Mouse (Mus musculus): ENCODE data around the gene Sin3a. TPM values are rescaled to one million over a fixed set of nuclear protein-coding genes. Genes with fewer than 3 reads are reported as not detected.

The Sin3a gene
- polyA plus RNA-seq, 1 experiment from 2014 or later: 20.6 TPM

GRCm38 (mm10) chr9:57072989-57073789 lies 1.3 kb downstream of the Sin3a start:
- Histone ChIP-seq H3K4me2 (ENCODE audit: low read depth, low read length) (peak overlapping the region; percentile 81), H3K27me3 (ENCODE audit: control insufficient read depth, insufficient read depth, low read length) (no peaks in the 10 kb centered on the region), H3K9me3 (replicated peaks; ENCODE audit: control insufficient read depth, low read length) (no peaks in the 10 kb centered on the region), H3K36me3 (ENCODE audit: control insufficient read depth, insufficient read depth) (no peaks in the 10 kb centered on the region), H3K9ac (ENCODE audit: low read length) (peak overlapping the region; percentile 89), H3K4me3 (ENCODE audit: low read length) (peak overlapping the region; percentile 91), H3K4me1 (ENCODE audit: control insufficient read depth, insufficient read depth, low read length) (peaks cover 24% of the 10 kb centered on the region), H3K27ac (ENCODE audit: low read length) (peak overlapping the region; percentile 100)
- WGBS: under 1% methylated on average over 52 of the region's 54 CpGs
- ATAC-seq (replicated peaks; ENCODE audit: extremely low read depth, insufficient read depth, low FRiP score): peak; percentile 68

DNA sequence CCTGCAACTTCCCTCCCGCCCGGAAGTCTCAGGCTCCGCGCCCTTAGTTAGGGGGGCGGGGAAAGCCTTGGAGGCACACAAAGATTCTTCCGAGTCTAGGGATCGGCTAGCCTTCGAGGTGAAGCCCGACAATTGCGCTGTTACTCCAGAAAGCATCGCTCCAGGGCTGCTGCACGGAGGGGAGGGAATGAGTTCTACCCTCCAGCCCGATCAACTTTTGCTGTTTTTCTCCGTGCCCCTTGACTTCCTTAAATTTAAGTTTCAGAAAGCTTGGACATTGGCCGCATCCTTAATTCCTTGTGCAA lies 1.9 kb downstream of the Sin3a start:
- Histone ChIP-seq H3K9ac (ENCODE audit: low read length) (peak overlapping the region; percentile 87), H3K4me3 (ENCODE audit: low read length) (peak overlapping the region; percentile 91), H3K27ac (ENCODE audit: low read length) (peak overlapping the region; percentile 98), H3K9me3 (replicated peaks; ENCODE audit: control insufficient read depth, low read length) (no peaks in the 10 kb centered on the region), H3K36me3 (ENCODE audit: control insufficient read depth, insufficient read depth) (no peaks in the 10 kb centered on the region), H3K4me2 (ENCODE audit: low read depth, low read length) (peak overlapping the region; percentile 81), H3K27me3 (ENCODE audit: control insufficient read depth, insufficient read depth, low read length) (no peaks in the 10 kb centered on the region), H3K4me1 (ENCODE audit: control insufficient read depth, insufficient read depth, low read length) (peaks cover 26% of the 10 kb centered on the region)
- no peak for ATAC-seq (replicated peaks; ENCODE audit: extremely low read depth, insufficient read depth, low FRiP score)
- under 1% methylated on average over 15 of the region's 15 CpGs for WGBS

DNA sequence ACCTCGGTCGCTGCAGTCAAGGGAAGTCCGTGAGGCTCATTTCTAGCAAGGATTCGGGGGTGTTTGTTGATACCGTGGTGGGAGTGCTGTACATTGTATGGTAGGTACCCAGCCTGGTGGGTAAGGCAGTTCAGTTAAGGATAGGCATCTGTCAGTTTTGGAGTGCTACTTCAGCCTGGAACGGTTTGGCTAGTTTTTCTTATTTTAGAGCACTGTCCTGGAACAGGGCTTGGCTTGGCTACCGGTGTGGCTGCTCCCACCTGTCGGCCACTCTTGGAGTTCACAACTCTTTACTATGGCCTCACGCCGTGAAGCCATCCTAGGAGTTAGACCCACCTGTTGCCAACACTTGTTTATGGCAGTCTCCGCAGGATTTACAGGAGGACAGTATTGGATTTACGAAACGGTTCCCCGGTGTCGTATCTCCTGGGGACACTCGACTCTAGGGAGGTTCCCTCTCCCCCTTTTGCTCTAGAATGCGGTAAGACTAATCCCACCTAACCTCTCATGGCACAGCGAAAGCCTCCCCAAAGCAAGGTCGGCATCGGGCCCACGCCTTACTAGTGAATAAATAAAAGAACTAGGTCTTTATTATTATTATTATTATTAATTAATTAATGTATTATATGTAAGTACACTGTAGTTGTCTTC lies 2.5 kb downstream of the Sin3a start:
- 5% methylated on average over 21 of the region's 21 CpGs for WGBS
- no peaks in the 10 kb centered on the region for H3K36me3 ChIP-seq (ENCODE audit: control insufficient read depth, insufficient read depth)
- no peaks in the 10 kb centered on the region for H3K27me3 ChIP-seq (ENCODE audit: control insufficient read depth, insufficient read depth, low read length)
- peak overlapping the region; percentile 81 for H3K4me2 ChIP-seq (ENCODE audit: low read depth, low read length)
- ATAC-seq (replicated peaks; ENCODE audit: extremely low read depth, insufficient read depth, low FRiP score): no peak
- H3K4me1 ChIP-seq (ENCODE audit: control insufficient read depth, insufficient read depth, low read length): peaks cover 26% of the 10 kb centered on the region
- no peaks in the 10 kb centered on the region for H3K9me3 ChIP-seq (replicated peaks; ENCODE audit: control insufficient read depth, low read length)
- H3K4me3 ChIP-seq (ENCODE audit: low read length): peak overlapping the region; percentile 91
- H3K9ac ChIP-seq (ENCODE audit: low read length): peak overlapping the region; percentile 87
- peak overlapping the region; percentile 98 for H3K27ac ChIP-seq (ENCODE audit: low read length)

DNA sequence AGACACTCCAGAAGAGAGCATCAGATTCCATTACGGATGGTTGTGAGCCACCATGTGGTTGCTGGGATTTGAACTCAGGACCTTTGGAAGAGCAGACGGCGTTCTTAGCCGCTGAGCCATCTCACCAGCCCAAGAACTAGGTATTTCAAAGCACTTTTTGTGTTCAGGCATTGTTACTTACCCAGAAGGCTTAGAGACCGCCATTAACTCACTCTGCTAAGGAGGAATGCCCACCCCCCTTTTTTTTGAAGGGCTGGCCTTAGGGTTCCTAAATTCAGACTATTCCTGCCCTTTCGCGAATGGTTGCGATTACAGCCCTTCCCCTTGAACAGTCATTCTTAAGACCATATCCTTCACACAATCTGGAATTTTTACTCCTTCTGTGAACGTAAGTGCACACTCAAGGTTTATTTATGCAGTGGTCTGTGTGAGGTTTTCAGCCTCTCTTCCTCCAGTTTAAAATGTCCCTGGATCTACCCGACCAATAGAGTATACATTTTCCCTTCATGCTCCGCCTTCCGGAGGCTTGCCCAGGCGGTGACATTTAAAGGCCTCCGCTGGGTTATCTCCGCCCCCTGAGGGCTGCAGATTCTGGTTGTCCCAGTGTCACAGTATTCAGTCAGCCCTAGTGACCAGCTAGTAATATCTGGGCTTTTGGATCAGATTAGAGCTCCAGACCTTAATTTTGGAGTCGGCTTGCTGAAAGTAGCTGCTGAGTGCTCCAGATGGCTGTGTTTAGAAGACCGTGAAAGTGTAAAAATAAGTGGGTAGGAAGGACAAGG lies 3.2 kb downstream of the Sin3a start:
- Histone ChIP-seq H3K36me3 (ENCODE audit: control insufficient read depth, insufficient read depth) (no peaks in the 10 kb centered on the region), H3K4me3 (ENCODE audit: low read length) (peak overlapping the region; percentile 91), H3K9ac (ENCODE audit: low read length) (peak overlapping the region; percentile 87), H3K27me3 (ENCODE audit: control insufficient read depth, insufficient read depth, low read length) (no peaks in the 10 kb centered on the region), H3K27ac (ENCODE audit: low read length) (peak overlapping the region; percentile 98), H3K4me2 (ENCODE audit: low read depth, low read length) (peak overlapping the region; percentile 81), H3K9me3 (replicated peaks; ENCODE audit: control insufficient read depth, low read length) (no peaks in the 10 kb centered on the region), H3K4me1 (ENCODE audit: control insufficient read depth, insufficient read depth, low read length) (peaks cover 26% of the 10 kb centered on the region)
- no peak for ATAC-seq (replicated peaks; ENCODE audit: extremely low read depth, insufficient read depth, low FRiP score)
- 8% methylated on average over 17 of the region's 17 CpGs for WGBS

DNA sequence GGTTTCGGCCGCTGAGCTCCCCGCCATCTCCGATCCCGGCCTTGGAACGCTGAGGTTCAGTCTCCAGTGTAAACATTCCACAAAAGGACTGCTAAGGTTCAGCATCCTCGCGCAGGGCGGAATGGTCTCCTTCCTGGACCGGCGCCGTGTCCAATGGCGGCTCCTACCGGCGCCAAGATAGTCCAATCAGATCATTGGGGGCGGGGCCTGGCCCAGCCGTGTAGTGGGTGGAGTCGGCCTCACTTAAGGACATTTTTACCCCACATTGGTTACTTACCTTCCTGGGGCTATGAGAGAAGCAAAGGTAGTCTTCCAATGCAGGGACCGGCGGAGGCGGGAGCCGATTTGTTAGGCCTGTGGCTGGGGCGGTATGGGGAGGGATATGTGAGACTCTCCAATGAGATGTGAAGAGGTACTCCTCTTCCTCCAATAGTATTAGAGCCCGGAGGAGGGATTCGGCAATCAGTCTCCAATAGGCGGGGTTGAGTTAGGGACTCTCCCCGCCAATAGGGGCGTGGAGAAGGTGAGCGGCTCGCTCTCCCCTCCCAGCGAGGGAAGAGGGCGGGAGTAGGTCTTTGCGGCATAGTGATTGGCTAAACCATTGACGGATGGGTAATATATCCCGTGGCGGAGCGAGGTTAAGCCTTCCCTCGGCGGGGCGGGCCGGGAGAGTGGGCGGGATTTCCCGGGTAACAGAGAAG lies 4.0 kb downstream of the Sin3a start:
- Histone ChIP-seq H3K9me3 (replicated peaks; ENCODE audit: control insufficient read depth, low read length) (no peaks in the 10 kb centered on the region), H3K27ac (ENCODE audit: low read length) (peak overlapping the region; percentile 100), H3K9ac (ENCODE audit: low read length) (peak overlapping the region; percentile 96), H3K4me1 (ENCODE audit: control insufficient read depth, insufficient read depth, low read length) (peaks cover 22% of the 10 kb centered on the region), H3K4me2 (ENCODE audit: low read depth, low read length) (peak overlapping the region; percentile 81), H3K27me3 (ENCODE audit: control insufficient read depth, insufficient read depth, low read length) (no peaks in the 10 kb centered on the region), H3K36me3 (ENCODE audit: control insufficient read depth, insufficient read depth) (no peaks in the 10 kb centered on the region), H3K4me3 (ENCODE audit: low read length) (peak overlapping the region; percentile 99)
- peak; percentile 78 for ATAC-seq (replicated peaks; ENCODE audit: extremely low read depth, insufficient read depth, low FRiP score)
- under 1% methylated on average over 40 of the region's 43 CpGs for WGBS

DNA sequence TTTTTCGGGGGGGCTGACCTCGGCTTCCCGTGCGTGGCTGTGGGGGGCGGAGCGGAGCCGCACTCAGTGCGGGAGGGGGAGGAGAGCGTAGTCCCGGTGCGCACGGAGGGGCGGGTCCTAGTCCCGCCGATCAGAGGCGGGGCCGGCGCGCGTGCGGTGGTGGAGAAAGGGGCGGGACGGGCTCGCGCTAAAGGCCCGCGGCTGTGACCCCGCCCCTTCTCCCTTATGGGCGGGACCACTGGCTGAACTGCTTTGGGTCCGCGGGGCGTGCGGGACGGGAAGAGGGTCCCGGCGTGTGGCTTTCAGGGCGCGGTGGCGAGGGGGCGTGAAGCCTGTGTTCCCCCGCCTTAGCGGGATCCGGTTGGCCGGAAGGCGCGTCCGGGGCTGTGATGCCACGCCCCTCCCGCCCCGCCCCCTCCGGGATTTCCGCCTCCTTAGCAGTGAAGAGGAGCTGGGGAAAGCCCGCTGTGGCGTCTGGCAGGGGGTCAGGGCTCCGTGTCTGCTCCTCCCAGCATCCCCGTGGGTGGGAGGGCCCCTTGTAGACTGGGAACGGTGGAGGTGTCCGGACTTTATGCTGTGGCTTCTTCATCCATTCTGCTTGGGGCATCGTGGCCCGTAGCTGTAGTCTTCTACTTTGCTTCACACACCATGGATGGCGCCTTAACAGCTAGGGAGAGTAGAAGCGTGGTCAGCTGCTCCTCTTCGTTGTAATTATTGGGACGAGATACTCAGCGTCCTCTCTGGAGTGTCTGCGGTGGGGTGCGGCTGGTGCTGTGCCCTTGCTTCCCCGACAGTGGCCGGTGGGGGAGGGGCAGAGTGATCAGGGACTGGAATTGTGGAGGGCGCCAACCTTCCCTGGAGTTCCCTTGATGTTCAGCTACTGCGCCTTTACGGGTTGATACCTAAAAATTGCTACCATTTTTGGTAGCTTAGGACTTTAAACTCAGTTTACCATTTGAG lies 5.1 kb downstream of the Sin3a start:
- 1% methylated on average over 63 of the region's 72 CpGs for WGBS
- Histone ChIP-seq H3K9me3 (replicated peaks; ENCODE audit: control insufficient read depth, low read length) (no peaks in the 10 kb centered on the region), H3K36me3 (ENCODE audit: control insufficient read depth, insufficient read depth) (no peaks in the 10 kb centered on the region), H3K27me3 (ENCODE audit: control insufficient read depth, insufficient read depth, low read length) (no peaks in the 10 kb centered on the region), H3K27ac (ENCODE audit: low read length) (peak overlapping the region; percentile 100), H3K4me2 (ENCODE audit: low read depth, low read length) (peak overlapping the region; percentile 73), H3K9ac (ENCODE audit: low read length) (peak overlapping the region; percentile 96), H3K4me1 (ENCODE audit: control insufficient read depth, insufficient read depth, low read length) (peaks cover 17% of the 10 kb centered on the region), H3K4me3 (ENCODE audit: low read length) (peak overlapping the region; percentile 99)
- ATAC-seq (replicated peaks; ENCODE audit: extremely low read depth, insufficient read depth, low FRiP score): peak; percentile 24

- 69% methylated on average over 3 of the region's 3 CpGs for WGBS
- Histone ChIP-seq H3K9ac (ENCODE audit: low read length) (no peak overlapping the region), H3K4me1 (ENCODE audit: control insufficient read depth, insufficient read depth, low read length) (peaks cover 9% of the 10 kb centered on the region; the same call in 1 of the 2 replicates), H3K27me3 (ENCODE audit: control insufficient read depth, insufficient read depth, low read length) (no peaks in the 10 kb centered on the region), H3K9me3 (replicated peaks; ENCODE audit: control insufficient read depth, low read length) (no peaks in the 10 kb centered on the region), H3K4me2 (ENCODE audit: low read depth, low read length) (no peak overlapping the region), H3K27ac (ENCODE audit: low read length) (no peak overlapping the region), H3K36me3 (ENCODE audit: control insufficient read depth, insufficient read depth) (peaks cover 12% of the 10 kb centered on the region), H3K4me3 (ENCODE audit: low read length) (no peak overlapping the region)
- no peak for ATAC-seq (replicated peaks; ENCODE audit: extremely low read depth, insufficient read depth, low FRiP score)
These were observed 10.4 kb downstream of the Sin3a start for GRCm38 (mm10) chr9:57082236-57082635.

DNA sequence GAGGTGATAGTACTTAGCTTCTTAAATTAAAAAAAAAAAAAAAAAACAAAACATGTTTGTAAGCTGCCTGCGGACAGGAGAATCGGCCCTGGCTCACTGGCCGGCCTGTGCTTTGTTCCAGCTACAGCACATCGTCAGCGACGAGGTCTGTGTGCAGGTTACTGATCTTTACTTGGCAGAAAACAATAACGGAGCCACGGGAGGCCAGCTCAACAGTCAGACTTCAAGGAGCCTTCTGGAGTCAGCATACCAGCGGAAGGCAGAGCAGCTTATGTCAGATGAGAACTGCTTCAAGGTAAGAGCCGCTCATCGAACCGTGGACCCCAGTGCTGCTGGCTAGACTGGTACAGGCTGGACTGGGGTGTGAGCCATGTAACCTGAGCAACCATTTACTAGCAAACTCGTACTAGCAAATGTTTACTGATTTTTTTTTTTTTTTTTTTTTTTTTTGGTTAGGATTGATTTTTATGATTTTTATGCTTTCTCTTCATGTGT lies 45.5 kb downstream of the Sin3a start:
- no peak overlapping the region for H3K4me2 ChIP-seq (ENCODE audit: low read depth, low read length)
- H3K9ac ChIP-seq (ENCODE audit: low read length): no peak overlapping the region
- 94% methylated on average over 13 of the region's 13 CpGs for WGBS

More for the DNA sequence above, 45.5 kb downstream of the Sin3a start:
- ATAC-seq (replicated peaks; ENCODE audit: extremely low read depth, insufficient read depth, low FRiP score): no peak
- Histone ChIP-seq H3K36me3 (ENCODE audit: control insufficient read depth, insufficient read depth) (peaks cover 54% of the 10 kb centered on the region), H3K4me1 (ENCODE audit: control insufficient read depth, insufficient read depth, low read length) (0 out of 2 replicates have a peak, but pooled peaks cover 2% of the 10 kb centered on the region), H3K9me3 (replicated peaks; ENCODE audit: control insufficient read depth, low read length) (no peaks in the 10 kb centered on the region), H3K27me3 (ENCODE audit: control insufficient read depth, insufficient read depth, low read length) (no peaks in the 10 kb centered on the region), H3K27ac (ENCODE audit: low read length) (no peak overlapping the region), H3K4me3 (ENCODE audit: low read length) (no peak overlapping the region)

All from heart, embryonic 16.5 days (tissue).